Mouse (Mus musculus) liver, postnatal 0 days (tissue): ENCODE measurements around the gene Trim7. TPM values are rescaled to one million over a fixed set of nuclear protein-coding genes. Genes with fewer than 3 reads are reported as not detected.
A peak's percentile ranks its signal among the peaks of the same experiment; 100 is the strongest.
"Not testable (repeated sequence)": the region's sequence is repeated elsewhere in the genome, so short reads cannot be mapped to it uniquely, and the experiment has no call there.

Experiments
- ATAC-seq: fragments of 200-750 bp; cut with Nextera tagmentation; 2 replicates; pipeline ENCODE4 v1.8.0; 2017; ENCODE audit warnings: mild to moderate bottlenecking, moderate library complexity
- DNase-seq: peaks from one replicate; pipeline ENCODE4 v3.0.0-alpha.2; 2016
- H3K27ac ChIP-seq: fragments of 300-500 bp; sonication (generic); 2 replicates; pipeline ENCODE4 v1.5.1; 2014; ENCODE audit warnings: antibody characterized with exemption, moderate library complexity, mild to moderate bottlenecking, low read depth
- H3K27me3 ChIP-seq: fragments of 300-500 bp; sonication (generic); 2 replicates; pipeline ENCODE4 v1.6.1; 2014; ENCODE audit warnings: low read length, control low read depth, mixed read lengths; ENCODE audit not compliant: insufficient read depth
- H3K36me3 ChIP-seq: fragments of 300-500 bp; sonication (generic); replicated peaks from 2 replicates; pipeline ENCODE4 v1.6.1; 2014; ENCODE audit warnings: mild to moderate bottlenecking, control low read depth, low read length, moderate library complexity, mixed read lengths; ENCODE audit not compliant: insufficient read depth
- H3K4me1 ChIP-seq: fragments of 300-500 bp; sonication (generic); 2 replicates; pipeline ENCODE4 v1.6.1; 2014; ENCODE audit warnings: antibody characterized with exemption, mild to moderate bottlenecking, control low read depth; ENCODE audit not compliant: insufficient read depth
- H3K4me2 ChIP-seq: fragments of 300-500 bp; sonication (generic); 2 replicates; pipeline ENCODE4 v1.6.1; 2014; ENCODE audit warnings: low read depth, mild to moderate bottlenecking, low read length, moderate library complexity, mixed read lengths
- H3K4me3 ChIP-seq: fragments of 300-500 bp; sonication (generic); 2 replicates; pipeline ENCODE4 v1.5.1; 2014; ENCODE audit warnings: low read depth, low read length
- H3K9ac ChIP-seq: fragments of 300-500 bp; sonication (generic); replicated peaks from 2 replicates; pipeline ENCODE4 v1.6.1; 2014; ENCODE audit warnings: mild to moderate bottlenecking, moderate library complexity
- H3K9me3 ChIP-seq: fragments of 300-500 bp; sonication (generic); 2 replicates; pipeline ENCODE4 v1.6.1; 2016; ENCODE audit warnings: mild to moderate bottlenecking, control low read depth, low read length, mixed read lengths
- CTCF ChIP-seq: sonication (generic); IDR thresholded peaks from 2 replicates; pipeline ENCODE4 v1.5.1; 2016; ENCODE audit warnings: antibody characterized with exemption, low read depth
- EP300 ChIP-seq: IDR thresholded peaks from 2 replicates; pipeline ENCODE4 v1.6.1; 2016; ENCODE audit warnings: antibody characterized with exemption, low read depth, mild to moderate bottlenecking
- WGBS: fragments of 180-500 bp; shearing (Covaris S2); extraction: QIAGEN DNeasy Blood & Tissue Kit; methylation state at CpG from one replicate; pipeline ENCODE4 v1.1.7; 2014; ENCODE audit not compliant: insufficient replicate concordance; 5-methylcytosine and 5-hydroxymethylcytosine counted together
- polyA plus RNA-seq: library from polyadenylated mRNA; unstranded; fragments of >200 nt; fragmentation: Nextera tagmentation; extraction: Ambion mirVana; gene quantifications from 2 replicates; pipeline ENCODE4 v1.2.1, GENCODE M21; 2015

Gene Trim7
- polyA plus RNA-seq, 1 experiment from 2014 or later = 0.48 TPM

DNA sequence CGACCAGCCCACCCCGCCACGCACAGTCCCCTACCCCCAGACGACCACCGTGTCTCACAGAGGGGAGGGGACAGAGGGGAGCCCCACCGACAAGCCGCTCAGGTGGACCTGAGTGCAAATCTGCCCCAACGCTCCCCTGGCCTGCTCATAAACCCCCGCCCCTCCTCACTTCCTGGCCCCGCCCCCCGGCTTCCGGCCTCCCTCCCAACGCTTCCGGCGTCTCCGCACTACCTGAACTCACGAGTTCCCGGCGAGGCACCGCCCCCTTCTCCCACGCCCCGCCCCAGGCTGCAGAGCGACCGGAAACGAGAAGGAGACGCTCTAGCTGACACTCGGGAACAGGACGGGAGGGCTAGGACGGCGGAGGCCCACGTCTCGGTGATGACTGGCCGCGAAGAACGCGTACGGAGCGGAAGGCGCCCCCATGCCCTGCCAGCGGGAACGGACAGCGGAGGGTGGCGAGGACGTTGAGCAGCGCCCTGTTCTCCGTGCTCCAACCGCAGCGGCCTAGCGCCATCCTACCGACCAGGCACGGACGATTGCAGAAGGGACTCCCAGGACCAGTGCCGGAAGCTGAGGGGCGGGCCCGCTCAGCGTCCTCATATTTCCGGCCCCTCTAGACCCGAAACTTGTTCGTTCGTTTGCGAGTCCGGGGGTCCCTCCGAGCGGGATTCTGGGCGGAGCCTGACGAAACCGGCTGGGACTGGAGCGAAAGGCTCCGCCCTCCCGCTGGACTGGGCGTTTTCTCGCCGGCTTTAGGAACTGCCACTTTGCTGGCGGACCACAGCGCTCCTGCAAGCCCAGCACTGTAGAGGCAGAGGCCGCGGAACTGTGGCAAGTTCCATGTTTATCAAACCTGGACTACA is 8.9 kb upstream of the Trim7 start, which contains the start of gene Trim41:
Trim41 (minus strand) TSS at position 554 of the 866 bp plus-strand sequence.
- WGBS = under 1% methylated on average over 71 of the region's 77 CpGs
- Histone ChIP-seq H3K36me3 (peaks cover 6% of the 10 kb centered on the region), H3K4me3 (peak within 1 kb of the TSS; percentile 82), H3K9me3 (no peaks in the 10 kb centered on the region), H3K4me1 (peaks cover 38% of the 10 kb centered on the region), H3K9ac (peak within 1 kb of the TSS; percentile 87), H3K4me2 (peak within 1 kb of the TSS; percentile 84), H3K27me3 (no peaks in the 10 kb centered on the region), H3K27ac (peak within 1 kb of the TSS; percentile 99)
- ATAC-seq (peak; percentile 95), DNase-seq (peak; percentile 100)
- TF ChIP-seq CTCF = peak; percentile 35
- TF ChIP-seq EP300 = peak; percentile 68

DNA sequence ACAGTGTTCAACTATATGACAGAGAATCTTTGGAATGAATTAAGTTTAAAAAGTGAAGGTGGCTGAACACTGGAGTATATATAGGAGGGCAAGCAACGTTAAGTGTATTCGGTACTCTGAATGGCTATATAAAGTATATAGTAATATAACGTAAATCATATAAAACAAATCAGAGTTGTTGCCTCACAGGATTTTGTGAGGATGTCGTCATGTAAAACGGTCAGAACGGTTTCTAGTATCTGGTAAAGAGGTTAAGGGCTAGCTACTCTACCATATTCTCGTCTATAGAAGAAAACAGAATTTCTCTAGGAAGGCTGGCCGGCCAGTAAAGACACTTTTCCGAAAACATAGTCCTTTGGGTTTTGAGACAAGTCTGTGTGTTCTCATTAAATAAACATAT is 8.1 kb upstream of the Trim7 start:
- Histone ChIP-seq H3K36me3 (no peaks in the 10 kb centered on the region), H3K4me2 (peak overlapping the region; percentile 78), H3K4me3 (peak overlapping the region; percentile 82), H3K9ac (peak overlapping the region; percentile 87), H3K27me3 (no peaks in the 10 kb centered on the region), H3K4me1 (peaks cover 38% of the 10 kb centered on the region), H3K9me3 (no peaks in the 10 kb centered on the region), H3K27ac (peak overlapping the region; percentile 99)
- TF ChIP-seq CTCF (no peak), EP300 (no peak)
- 5% methylated on average over 9 of the region's 9 CpGs for WGBS
- ATAC-seq (no peak), DNase-seq (no peak)

DNA sequence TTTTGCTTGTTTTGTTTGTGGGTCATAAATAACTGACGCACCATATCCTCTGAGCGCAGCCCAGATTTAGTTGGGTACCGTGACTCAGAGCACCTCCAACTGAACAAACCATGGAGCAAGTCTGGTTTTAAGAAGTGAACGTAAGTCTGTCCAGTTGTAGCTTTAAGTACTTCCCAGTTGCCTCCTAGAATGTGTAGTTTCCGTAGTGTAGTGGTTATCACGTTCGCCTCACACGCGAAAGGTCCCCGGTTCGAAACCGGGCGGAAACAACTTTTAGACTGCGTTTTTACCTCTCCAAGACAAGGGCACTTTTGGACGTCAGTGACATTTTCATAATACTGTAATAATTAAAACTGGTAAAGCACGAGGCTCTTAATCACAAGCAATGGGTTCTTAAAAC is 7.6 kb upstream of the Trim7 start:
- Histone ChIP-seq H3K9ac (peak overlapping the region; percentile 87), H3K9me3 (no peaks in the 10 kb centered on the region), H3K27ac (peak overlapping the region; percentile 99), H3K36me3 (no peaks in the 10 kb centered on the region), H3K4me1 (peaks cover 40% of the 10 kb centered on the region), H3K4me3 (peak overlapping the region; percentile 82), H3K27me3 (no peaks in the 10 kb centered on the region), H3K4me2 (peak overlapping the region; percentile 78)
- DNase-seq (peak; percentile 88), ATAC-seq (no peak)
- under 1% methylated on average over 16 of the region's 16 CpGs for WGBS
- no peak for TF ChIP-seq CTCF
- peak; percentile 67 for TF ChIP-seq EP300

DNA sequence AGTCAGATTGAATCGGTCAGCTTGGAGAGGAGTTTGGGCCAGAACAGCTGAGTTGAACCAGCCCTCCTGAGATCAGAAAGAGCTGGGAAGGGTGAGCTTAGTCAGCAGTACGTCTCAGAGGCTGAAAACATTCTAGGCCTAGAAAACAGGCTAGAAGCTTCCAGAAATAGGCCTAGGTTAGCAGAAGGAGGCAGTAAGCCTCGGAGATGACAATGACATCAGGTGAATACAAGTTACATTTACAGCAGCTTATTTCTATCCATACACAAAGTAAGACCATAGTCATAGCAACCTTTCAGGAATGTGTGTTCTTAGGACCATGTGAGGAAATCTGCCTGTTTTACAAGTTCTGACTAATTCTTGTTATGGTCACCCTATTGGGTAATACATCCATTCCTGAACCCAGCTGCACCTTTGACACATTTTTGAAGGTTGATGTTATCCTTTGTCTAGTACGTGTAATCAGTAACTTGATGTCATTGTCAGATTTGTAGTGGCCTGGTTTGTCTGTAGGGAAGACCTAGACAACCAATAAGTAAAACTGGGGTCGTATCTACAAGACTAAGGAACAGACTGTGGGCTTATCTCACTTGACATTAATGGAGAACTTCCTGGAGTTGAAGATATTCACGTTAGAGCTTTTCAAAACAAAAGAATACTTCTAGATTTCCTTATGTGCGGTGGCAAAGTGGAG is 6.2 kb upstream of the Trim7 start:
- H3K9ac ChIP-seq = no peak overlapping the region
- WGBS = 53% methylated on average over 7 of the region's 7 CpGs
- H3K4me3 ChIP-seq = no peak overlapping the region
- no peak overlapping the region for H3K4me2 ChIP-seq
- H3K27ac ChIP-seq = peak overlapping the region; percentile 52; the same call in 1 of the 2 replicates
- peaks cover 11% of the 10 kb centered on the region for H3K27me3 ChIP-seq
- H3K36me3 ChIP-seq = no peaks in the 10 kb centered on the region
- ATAC-seq (no peak), DNase-seq (no peak)
- H3K9me3 ChIP-seq = no peaks in the 10 kb centered on the region
- TF ChIP-seq CTCF (no peak), EP300 (no peak)
- H3K4me1 ChIP-seq = peaks cover 43% of the 10 kb centered on the region

DNA sequence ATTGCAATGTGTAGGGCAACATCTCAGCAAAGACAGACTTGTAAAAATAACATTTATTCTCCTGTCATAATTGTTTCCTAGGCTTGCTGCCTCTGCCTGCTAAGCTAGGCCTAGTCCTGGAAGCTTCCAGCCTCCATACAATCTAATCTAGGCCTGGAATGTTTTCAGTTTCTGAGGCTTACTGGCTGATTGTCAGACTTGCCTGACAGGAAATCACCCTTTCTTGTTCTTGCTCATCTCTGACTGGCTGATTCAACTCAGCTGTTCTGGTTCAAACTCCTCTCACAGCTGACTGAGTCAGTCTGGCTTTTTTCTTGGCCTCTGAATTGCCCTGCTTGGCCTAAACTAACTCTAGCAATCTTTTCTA is 5.6 kb upstream of the Trim7 start:
- H3K9ac ChIP-seq = no peak overlapping the region
- H3K36me3 ChIP-seq = no peaks in the 10 kb centered on the region
- peaks cover 13% of the 10 kb centered on the region for H3K27me3 ChIP-seq
- no peak overlapping the region for H3K4me3 ChIP-seq
- H3K4me2 ChIP-seq = no peak overlapping the region
- TF ChIP-seq EP300 (no peak), CTCF (no peak)
- no peaks in the 10 kb centered on the region for H3K9me3 ChIP-seq
- H3K27ac ChIP-seq = peak overlapping the region; percentile 52; the same call in 1 of the 2 replicates
- peaks cover 38% of the 10 kb centered on the region for H3K4me1 ChIP-seq
- no peak for DNase-seq
- ATAC-seq = no peak

DNA sequence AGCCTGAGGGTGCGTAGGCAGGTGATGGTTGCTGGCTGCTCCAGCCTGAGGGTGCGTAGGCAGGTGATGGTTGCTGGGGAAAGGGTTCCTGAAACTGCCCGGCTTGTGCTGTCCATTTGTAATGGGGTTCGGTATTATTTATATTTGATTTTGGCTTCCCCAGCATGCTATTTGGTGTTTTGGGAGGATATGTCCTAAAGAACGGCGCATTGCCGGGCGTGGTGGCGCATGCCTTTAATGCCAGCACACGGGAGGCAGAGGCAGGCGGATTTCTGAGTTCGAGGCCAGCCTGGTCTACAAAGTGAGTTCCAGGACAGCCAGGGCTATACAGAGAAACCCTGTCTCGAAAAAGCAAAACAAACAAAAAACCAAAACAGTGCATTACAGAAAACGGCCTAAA is 4.6 kb upstream of the Trim7 start:
- not testable (repeated sequence) for ATAC-seq, H3K9ac ChIP-seq, H3K9me3 ChIP-seq, H3K4me3 ChIP-seq, H3K4me2 ChIP-seq, DNase-seq, H3K36me3 ChIP-seq, H3K27ac ChIP-seq
- WGBS = 85% methylated on average over 14 of the region's 14 CpGs
- Histone ChIP-seq H3K27me3 (peaks cover 13% of the 10 kb centered on the region), H3K4me1 (peaks cover 28% of the 10 kb centered on the region)
